Mouse (Mus musculus): ENCODE measurements around the gene Sfmbt2. TPM values are rescaled to one million over a fixed set of nuclear protein-coding genes. Genes with fewer than 3 reads are reported as not detected.

Sfmbt2 gene
- polyA plus RNA-seq, 1 experiment from 2014 or later = 1.7 TPM

- no peaks in the 10 kb centered on the region for H3K9me3 ChIP-seq (ENCODE audit: control insufficient read depth, low read length)
- H3K4me3 ChIP-seq (ENCODE audit: control insufficient read depth in 1 of 2, insufficient read depth in 1 of 2, low read depth in 1 of 2, low read length in 2 of 2) = no peak overlapping the region
- H3K4me1 ChIP-seq (ENCODE audit: control insufficient read depth in 2 of 2, insufficient read depth in 2 of 2, low read length in 2 of 2) = no peaks in the 10 kb centered on the region
- no peaks in the 10 kb centered on the region for H3K36me3 ChIP-seq (ENCODE audit: control insufficient read depth, insufficient read depth, low read length)
- WGBS = 67% methylated on average over 3 of the region's 3 CpGs
- H3K27ac ChIP-seq (replicated peaks in 1 of 2; ENCODE audit: control insufficient read depth in 1 of 2, insufficient read depth in 1 of 2, low read depth in 2 of 2, low read length in 2 of 2) = no peak overlapping the region
- ATAC-seq (ENCODE audit: insufficient number of reproducible peaks, insufficient read depth, low FRiP score, low read depth) = no peak
- no peak overlapping the region for H3K9ac ChIP-seq (ENCODE audit: low read length)
- no peaks in the 10 kb centered on the region for H3K27me3 ChIP-seq (ENCODE audit: control insufficient read depth, insufficient read depth, low read length)
- H3K4me2 ChIP-seq (ENCODE audit: low read length) = no peak overlapping the region
Observed at GRCm38 (mm10) chr2:10453577-10453976, 83.3 kb downstream of the Sfmbt2 start.

- Histone ChIP-seq H3K36me3 (ENCODE audit: control insufficient read depth, insufficient read depth, low read length) (no peaks in the 10 kb centered on the region), H3K27me3 (ENCODE audit: control insufficient read depth, insufficient read depth, low read length) (no peaks in the 10 kb centered on the region), H3K4me3 (ENCODE audit: control insufficient read depth in 1 of 2, insufficient read depth in 1 of 2, low read depth in 1 of 2, low read length in 2 of 2) (no peak overlapping the region), H3K9ac (ENCODE audit: low read length) (no peak overlapping the region), H3K9me3 (ENCODE audit: control insufficient read depth, low read length) (no peaks in the 10 kb centered on the region), H3K4me1 (ENCODE audit: control insufficient read depth in 2 of 2, insufficient read depth in 2 of 2, low read length in 2 of 2) (no peaks in the 10 kb centered on the region), H3K4me2 (ENCODE audit: low read length) (no peak overlapping the region), H3K27ac (replicated peaks in 1 of 2; ENCODE audit: control insufficient read depth in 1 of 2, insufficient read depth in 1 of 2, low read depth in 2 of 2, low read length in 2 of 2) (no peak overlapping the region)
- ATAC-seq (ENCODE audit: insufficient number of reproducible peaks, insufficient read depth, low FRiP score, low read depth) = no peak
- WGBS = 83% methylated on average over 12 of the region's 12 CpGs
Observed at GRCm38 (mm10) chr2:10458309-10458708, 88.0 kb downstream of the Sfmbt2 start.

DNA sequence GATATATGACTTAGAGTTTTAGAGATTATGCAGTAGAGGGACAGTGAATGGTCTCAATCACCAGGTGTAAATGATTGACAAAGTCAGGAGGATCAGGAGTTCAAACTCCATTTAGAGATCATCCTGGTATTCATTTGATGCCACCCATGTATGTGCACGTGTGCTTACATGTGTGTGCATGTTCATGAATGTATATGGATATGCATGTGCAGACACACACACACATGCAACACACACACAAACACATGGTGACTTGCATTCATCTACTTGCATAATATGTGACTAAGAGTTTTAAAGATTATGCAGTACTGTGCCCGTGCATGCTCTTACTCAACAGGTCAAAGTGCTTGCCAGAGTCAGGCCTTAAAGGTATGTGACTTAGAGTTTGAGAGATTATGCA, 146.2 kb downstream of the Sfmbt2 start:
- no peak for ATAC-seq (ENCODE audit: insufficient number of reproducible peaks, insufficient read depth, low FRiP score, low read depth)
- H3K4me3 ChIP-seq (ENCODE audit: control insufficient read depth in 1 of 2, insufficient read depth in 1 of 2, low read depth in 1 of 2, low read length in 2 of 2) = no peak overlapping the region
- H3K9ac ChIP-seq (ENCODE audit: low read length) = no peak overlapping the region

GRCm38 (mm10) chr2:10521719-10522415, 151.6 kb downstream of the Sfmbt2 start:
- Histone ChIP-seq H3K9me3 (ENCODE audit: control insufficient read depth, low read length) (no peaks in the 10 kb centered on the region), H3K4me2 (ENCODE audit: low read length) (no peak overlapping the region), H3K4me1 (ENCODE audit: control insufficient read depth in 2 of 2, insufficient read depth in 2 of 2, low read length in 2 of 2) (no peaks in the 10 kb centered on the region), H3K27ac (replicated peaks in 1 of 2; ENCODE audit: control insufficient read depth in 1 of 2, insufficient read depth in 1 of 2, low read depth in 2 of 2, low read length in 2 of 2) (no peak overlapping the region), H3K4me3 (ENCODE audit: control insufficient read depth in 1 of 2, insufficient read depth in 1 of 2, low read depth in 1 of 2, low read length in 2 of 2) (no peak overlapping the region), H3K36me3 (ENCODE audit: control insufficient read depth, insufficient read depth, low read length) (no peaks in the 10 kb centered on the region), H3K9ac (ENCODE audit: low read length) (no peak overlapping the region), H3K27me3 (ENCODE audit: control insufficient read depth, insufficient read depth, low read length) (no peaks in the 10 kb centered on the region)
- 68% methylated on average over 5 of the region's 5 CpGs for WGBS
- ATAC-seq (ENCODE audit: insufficient number of reproducible peaks, insufficient read depth, low FRiP score, low read depth) = no peak

More for the DNA sequence above, 146.2 kb downstream of the Sfmbt2 start:
- Histone ChIP-seq H3K4me2 (ENCODE audit: low read length) (no peak overlapping the region), H3K27ac (replicated peaks in 1 of 2; ENCODE audit: control insufficient read depth in 1 of 2, insufficient read depth in 1 of 2, low read depth in 2 of 2, low read length in 2 of 2) (no peak overlapping the region), H3K4me1 (ENCODE audit: control insufficient read depth in 2 of 2, insufficient read depth in 2 of 2, low read length in 2 of 2) (no peaks in the 10 kb centered on the region), H3K36me3 (ENCODE audit: control insufficient read depth, insufficient read depth, low read length) (no peaks in the 10 kb centered on the region), H3K9me3 (ENCODE audit: control insufficient read depth, low read length) (no peaks in the 10 kb centered on the region), H3K27me3 (ENCODE audit: control insufficient read depth, insufficient read depth, low read length) (no peaks in the 10 kb centered on the region)
- 74% methylated on average over 2 of the region's 2 CpGs for WGBS

- no peak overlapping the region for H3K27ac ChIP-seq (replicated peaks in 1 of 2; ENCODE audit: control insufficient read depth in 1 of 2, insufficient read depth in 1 of 2, low read depth in 2 of 2, low read length in 2 of 2)
- no peaks in the 10 kb centered on the region for H3K4me1 ChIP-seq (ENCODE audit: control insufficient read depth in 2 of 2, insufficient read depth in 2 of 2, low read length in 2 of 2)
- no peaks in the 10 kb centered on the region for H3K9me3 ChIP-seq (ENCODE audit: control insufficient read depth, low read length)
- H3K9ac ChIP-seq (ENCODE audit: low read length) = no peak overlapping the region
- H3K4me3 ChIP-seq (ENCODE audit: control insufficient read depth in 1 of 2, insufficient read depth in 1 of 2, low read depth in 1 of 2, low read length in 2 of 2) = no peak overlapping the region
- ATAC-seq (ENCODE audit: insufficient number of reproducible peaks, insufficient read depth, low FRiP score, low read depth) = no peak
- H3K36me3 ChIP-seq (ENCODE audit: control insufficient read depth, insufficient read depth, low read length) = no peaks in the 10 kb centered on the region
- no peak overlapping the region for H3K4me2 ChIP-seq (ENCODE audit: low read length)
- WGBS = 87% methylated on average over 7 of the region's 7 CpGs
- no peaks in the 10 kb centered on the region for H3K27me3 ChIP-seq (ENCODE audit: control insufficient read depth, insufficient read depth, low read length)
Observed at GRCm38 (mm10) chr2:10525622-10526021, 155.3 kb downstream of the Sfmbt2 start.

DNA sequence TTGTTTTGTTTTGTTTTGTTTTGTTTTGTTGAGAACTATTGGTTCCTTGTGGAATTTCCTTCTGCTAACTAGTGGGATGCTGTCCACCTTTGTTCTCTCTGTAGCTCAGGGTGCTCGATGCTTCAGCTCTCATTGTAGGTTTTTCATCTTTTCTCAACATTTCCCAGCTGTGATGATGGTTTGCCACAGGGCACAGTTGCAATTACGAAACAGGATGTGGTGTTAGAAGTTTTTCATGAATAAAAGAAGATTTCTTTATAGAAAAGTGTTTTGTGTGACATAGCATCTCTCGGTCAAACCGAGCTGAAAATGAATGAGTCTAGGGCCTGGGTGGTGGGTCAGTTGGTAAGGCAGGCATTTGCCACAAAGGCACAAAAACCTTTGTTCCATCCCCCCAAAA, 171.5 kb downstream of the Sfmbt2 start:
- H3K27ac ChIP-seq (replicated peaks in 1 of 2; ENCODE audit: control insufficient read depth in 1 of 2, insufficient read depth in 1 of 2, low read depth in 2 of 2, low read length in 2 of 2) = no peak overlapping the region
- H3K4me3 ChIP-seq (ENCODE audit: control insufficient read depth in 1 of 2, insufficient read depth in 1 of 2, low read depth in 1 of 2, low read length in 2 of 2) = no peak overlapping the region
- no peaks in the 10 kb centered on the region for H3K9me3 ChIP-seq (ENCODE audit: control insufficient read depth, low read length)
- H3K4me2 ChIP-seq (ENCODE audit: low read length) = no peak overlapping the region
- H3K4me1 ChIP-seq (ENCODE audit: control insufficient read depth in 2 of 2, insufficient read depth in 2 of 2, low read length in 2 of 2) = no peaks in the 10 kb centered on the region
- 84% methylated on average over 4 of the region's 4 CpGs for WGBS
- H3K36me3 ChIP-seq (ENCODE audit: control insufficient read depth, insufficient read depth, low read length) = no peaks in the 10 kb centered on the region
- ATAC-seq (ENCODE audit: insufficient number of reproducible peaks, insufficient read depth, low FRiP score, low read depth) = no peak
- H3K27me3 ChIP-seq (ENCODE audit: control insufficient read depth, insufficient read depth, low read length) = no peaks in the 10 kb centered on the region
- no peak overlapping the region for H3K9ac ChIP-seq (ENCODE audit: low read length)

DNA sequence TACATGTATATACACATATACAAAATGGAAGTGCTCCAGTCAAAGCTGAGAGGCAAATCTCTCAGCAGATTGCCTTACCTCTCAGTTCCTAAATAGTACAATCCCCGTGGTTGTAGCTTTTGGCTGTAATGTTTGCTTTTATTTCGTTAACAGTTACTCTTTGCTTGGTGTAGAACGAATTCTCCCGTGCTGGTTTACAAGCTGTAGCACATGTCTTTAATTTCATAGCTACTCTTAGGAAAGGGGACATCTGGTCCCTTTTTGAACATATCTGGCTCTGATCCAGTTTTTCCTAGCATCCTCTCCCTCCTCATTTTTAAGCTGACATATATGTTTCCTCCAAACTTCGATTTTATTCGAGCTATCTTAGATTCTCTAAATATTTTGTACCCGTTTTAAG, 172.1 kb downstream of the Sfmbt2 start:
- Histone ChIP-seq H3K36me3 (ENCODE audit: control insufficient read depth, insufficient read depth, low read length) (no peaks in the 10 kb centered on the region), H3K4me1 (ENCODE audit: control insufficient read depth in 2 of 2, insufficient read depth in 2 of 2, low read length in 2 of 2) (no peaks in the 10 kb centered on the region), H3K4me2 (ENCODE audit: low read length) (no peak overlapping the region), H3K9me3 (ENCODE audit: control insufficient read depth, low read length) (no peaks in the 10 kb centered on the region), H3K4me3 (ENCODE audit: control insufficient read depth in 1 of 2, insufficient read depth in 1 of 2, low read depth in 1 of 2, low read length in 2 of 2) (no peak overlapping the region), H3K27me3 (ENCODE audit: control insufficient read depth, insufficient read depth, low read length) (no peaks in the 10 kb centered on the region), H3K9ac (ENCODE audit: low read length) (no peak overlapping the region), H3K27ac (replicated peaks in 1 of 2; ENCODE audit: control insufficient read depth in 1 of 2, insufficient read depth in 1 of 2, low read depth in 2 of 2, low read length in 2 of 2) (no peak overlapping the region)
- no peak for ATAC-seq (ENCODE audit: insufficient number of reproducible peaks, insufficient read depth, low FRiP score, low read depth)
- 76% methylated on average over 7 of the region's 7 CpGs for WGBS

GRCm38 (mm10) chr2:10558816-10559215, 188.5 kb downstream of the Sfmbt2 start:
- H3K36me3 ChIP-seq (ENCODE audit: control insufficient read depth, insufficient read depth, low read length) = no peaks in the 10 kb centered on the region
- no peak overlapping the region for H3K4me3 ChIP-seq (ENCODE audit: control insufficient read depth in 1 of 2, insufficient read depth in 1 of 2, low read depth in 1 of 2, low read length in 2 of 2)
- H3K4me1 ChIP-seq (ENCODE audit: control insufficient read depth in 2 of 2, insufficient read depth in 2 of 2, low read length in 2 of 2) = no peaks in the 10 kb centered on the region
- no peaks in the 10 kb centered on the region for H3K9me3 ChIP-seq (ENCODE audit: control insufficient read depth, low read length)
- H3K9ac ChIP-seq (ENCODE audit: low read length) = no peak overlapping the region
- H3K27me3 ChIP-seq (ENCODE audit: control insufficient read depth, insufficient read depth, low read length) = no peaks in the 10 kb centered on the region
- H3K27ac ChIP-seq (replicated peaks in 1 of 2; ENCODE audit: control insufficient read depth in 1 of 2, insufficient read depth in 1 of 2, low read depth in 2 of 2, low read length in 2 of 2) = no peak overlapping the region
- WGBS = 70% methylated on average over 1 of the region's 1 CpGs
- no peak for ATAC-seq (ENCODE audit: insufficient number of reproducible peaks, insufficient read depth, low FRiP score, low read depth)
- no peak overlapping the region for H3K4me2 ChIP-seq (ENCODE audit: low read length)

Measured in heart, embryonic 14.5 days (tissue).